Mouse (Mus musculus) megakaryocyte, embryonic 14.5 days (primary cell): ENCODE data around the gene Il21r. TPM values are rescaled to one million over a fixed set of nuclear protein-coding genes. Genes with fewer than 3 reads are reported as not detected.

Source experiments
- H3K27me3 ChIP-seq: replicated peaks from 2 replicates; pipeline ENCODE3; 2012; ENCODE audit warnings: inconsistent platforms
- H3K36me3 ChIP-seq: replicated peaks from 2 replicates; pipeline ENCODE3; 2012; ENCODE audit warnings: low read length, inconsistent platforms, mixed read lengths
- H3K4me1 ChIP-seq: 2 replicates; pipeline ENCODE4 v1.6.1; 2012; ENCODE audit warnings: inconsistent platforms
- H3K4me3 ChIP-seq: replicated peaks from 2 replicates; pipeline ENCODE3; 2012; ENCODE audit warnings: moderate library complexity, mild to moderate bottlenecking, inconsistent platforms
- H3K9me3 ChIP-seq: 2 replicates; pipeline ENCODE4 v1.6.1; 2012; ENCODE audit warnings: inconsistent platforms
- FLI1 ChIP-seq: IDR thresholded peaks from 2 replicates; pipeline ENCODE4 v1.6.1; 2012; ENCODE audit warnings: low read length, inconsistent platforms, mixed read lengths
- GATA1 ChIP-seq: IDR thresholded peaks from 3 replicates; pipeline ENCODE4 v1.6.1; 2012; ENCODE audit warnings: mixed read lengths, low read length, inconsistent platforms, borderline replicate concordance
- polyA plus RNA-seq: library from polyadenylated mRNA; stranded (reverse); fragments of >175 nt; gene quantifications from 2 replicates; pipeline ENCODE4 v1.2.3, GENCODE M21; 2012; ENCODE audit warnings: low replicate concordance; ENCODE audit not compliant: insufficient read depth

Il21r gene
- polyA plus RNA-seq, 1 experiment, result 124 TPM

DNA sequence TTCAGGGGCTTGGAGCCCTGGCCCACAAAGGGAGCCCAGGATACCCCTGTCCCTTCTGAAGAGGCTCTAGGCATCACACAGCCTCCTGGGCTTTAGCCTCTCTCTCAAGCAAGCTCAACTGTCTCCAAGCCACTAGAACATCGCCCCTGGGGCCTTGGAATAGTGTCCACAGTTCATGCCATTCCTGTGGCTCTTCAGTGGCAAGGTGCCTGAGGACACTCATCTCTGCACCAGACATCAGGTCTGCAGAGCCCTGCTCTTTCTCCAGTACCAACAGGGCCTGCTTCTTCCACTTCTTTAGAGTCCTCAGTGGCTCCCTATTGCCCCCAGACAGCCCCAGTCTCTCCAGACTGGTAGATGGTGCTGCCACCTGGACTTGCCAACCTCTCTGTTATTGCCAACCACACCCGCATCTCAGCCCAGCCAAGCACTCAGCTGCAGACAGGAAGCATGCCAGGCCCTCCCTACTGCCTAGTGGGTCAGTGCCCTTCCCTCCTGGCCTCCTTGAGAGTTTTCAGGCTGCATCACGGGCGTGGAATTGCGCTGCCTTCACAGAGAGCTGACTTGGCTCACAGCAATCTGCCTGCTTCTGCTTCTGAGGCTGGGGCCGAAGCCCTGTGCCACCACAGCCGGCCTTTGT lies 43.0 kb upstream of the Il21r start:
- H3K4me1 ChIP-seq, result peaks cover 100% of the 10 kb centered on the region
- peak overlapping the region; percentile 80 for H3K4me3 ChIP-seq
- no peaks in the 10 kb centered on the region for H3K27me3 ChIP-seq
- TF ChIP-seq GATA1 (no peak), FLI1 (no peak)
- no peaks in the 10 kb centered on the region for H3K9me3 ChIP-seq
- H3K36me3 ChIP-seq, result peaks cover 78% of the 10 kb centered on the region

DNA sequence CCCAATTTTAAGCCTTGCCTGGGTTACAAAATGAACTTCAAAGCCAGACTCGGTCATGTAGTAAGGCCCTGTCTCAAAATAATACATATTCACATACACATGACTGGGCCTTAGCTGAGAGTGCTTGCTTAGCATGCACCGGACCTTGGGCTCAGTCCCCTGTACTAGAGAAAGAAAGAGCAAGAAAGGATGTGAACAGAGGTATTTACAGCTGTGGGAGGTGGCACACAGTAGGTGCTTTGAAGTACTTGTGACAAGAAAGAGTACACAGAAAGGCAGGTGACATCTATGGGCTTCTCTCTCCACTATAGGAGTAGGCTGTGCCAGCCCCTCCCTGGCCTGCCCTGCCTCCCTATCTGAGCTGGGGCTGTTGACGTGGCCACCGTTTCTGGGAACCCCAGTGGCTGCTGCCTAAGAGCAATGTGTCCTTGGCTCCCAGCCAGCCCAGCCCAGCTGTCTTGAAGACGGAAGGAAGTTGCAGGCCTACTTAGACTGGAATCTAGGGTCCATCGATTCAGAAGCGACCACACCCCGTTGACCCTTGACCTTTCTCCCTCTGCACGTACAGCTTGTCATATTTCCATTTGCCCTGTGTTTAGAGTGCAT lies 42.0 kb upstream of the Il21r start:
- Histone ChIP-seq H3K27me3 (no peaks in the 10 kb centered on the region), H3K9me3 (no peaks in the 10 kb centered on the region), H3K4me1 (peaks cover 100% of the 10 kb centered on the region), H3K36me3 (peaks cover 87% of the 10 kb centered on the region), H3K4me3 (peak overlapping the region; percentile 77)
- TF ChIP-seq GATA1 (no peak), FLI1 (no peak)

DNA sequence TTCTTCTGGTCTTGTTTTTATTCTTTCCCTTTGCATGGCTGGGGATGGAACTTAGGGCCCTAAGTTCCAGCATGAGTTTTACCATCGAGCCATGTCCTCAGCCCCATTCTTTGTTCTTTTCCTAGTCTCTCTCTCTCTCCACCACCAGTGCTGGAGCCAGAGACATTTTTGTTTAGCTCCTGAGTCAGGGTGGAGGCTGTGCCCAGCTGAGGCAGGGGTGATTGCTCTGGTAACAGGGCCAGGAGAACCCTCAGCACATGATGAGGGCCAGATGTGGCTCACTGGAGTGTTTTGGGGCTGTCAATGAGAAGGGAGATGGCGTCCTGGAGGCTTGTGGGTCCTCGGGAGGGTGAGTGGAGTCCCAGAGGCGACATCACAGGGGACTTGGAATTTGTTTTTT lies 40.8 kb upstream of the Il21r start:
- Histone ChIP-seq H3K36me3 (peaks cover 93% of the 10 kb centered on the region), H3K9me3 (no peaks in the 10 kb centered on the region), H3K27me3 (no peaks in the 10 kb centered on the region), H3K4me3 (peak overlapping the region; percentile 11), H3K4me1 (peaks cover 100% of the 10 kb centered on the region)
- no peak for TF ChIP-seq GATA1
- no peak for TF ChIP-seq FLI1

DNA sequence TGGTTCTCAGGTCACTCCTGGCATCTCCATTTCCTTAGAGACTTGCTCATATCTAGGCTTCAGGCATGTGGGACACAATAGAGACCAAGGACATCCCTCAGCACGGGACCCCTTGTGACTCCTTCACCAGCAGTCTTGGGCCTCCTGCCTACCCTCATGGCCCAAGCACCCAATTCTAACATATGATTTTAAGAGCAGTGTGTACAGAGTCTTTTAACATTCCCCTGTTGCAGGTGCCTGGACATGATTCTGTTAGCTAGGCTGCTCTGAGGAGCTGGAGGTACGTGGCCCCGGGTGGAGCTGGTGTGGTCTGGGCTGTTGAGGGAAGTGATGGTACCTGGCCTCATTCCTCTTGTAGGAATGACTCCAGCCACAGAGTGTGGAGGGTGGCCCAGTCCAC lies 40.1 kb upstream of the Il21r start:
- H3K36me3 ChIP-seq, result peaks cover 94% of the 10 kb centered on the region
- no peaks in the 10 kb centered on the region for H3K9me3 ChIP-seq
- TF ChIP-seq GATA1 (no peak), FLI1 (no peak)
- no peak overlapping the region for H3K4me3 ChIP-seq
- peaks cover 99% of the 10 kb centered on the region for H3K4me1 ChIP-seq
- no peaks in the 10 kb centered on the region for H3K27me3 ChIP-seq

DNA sequence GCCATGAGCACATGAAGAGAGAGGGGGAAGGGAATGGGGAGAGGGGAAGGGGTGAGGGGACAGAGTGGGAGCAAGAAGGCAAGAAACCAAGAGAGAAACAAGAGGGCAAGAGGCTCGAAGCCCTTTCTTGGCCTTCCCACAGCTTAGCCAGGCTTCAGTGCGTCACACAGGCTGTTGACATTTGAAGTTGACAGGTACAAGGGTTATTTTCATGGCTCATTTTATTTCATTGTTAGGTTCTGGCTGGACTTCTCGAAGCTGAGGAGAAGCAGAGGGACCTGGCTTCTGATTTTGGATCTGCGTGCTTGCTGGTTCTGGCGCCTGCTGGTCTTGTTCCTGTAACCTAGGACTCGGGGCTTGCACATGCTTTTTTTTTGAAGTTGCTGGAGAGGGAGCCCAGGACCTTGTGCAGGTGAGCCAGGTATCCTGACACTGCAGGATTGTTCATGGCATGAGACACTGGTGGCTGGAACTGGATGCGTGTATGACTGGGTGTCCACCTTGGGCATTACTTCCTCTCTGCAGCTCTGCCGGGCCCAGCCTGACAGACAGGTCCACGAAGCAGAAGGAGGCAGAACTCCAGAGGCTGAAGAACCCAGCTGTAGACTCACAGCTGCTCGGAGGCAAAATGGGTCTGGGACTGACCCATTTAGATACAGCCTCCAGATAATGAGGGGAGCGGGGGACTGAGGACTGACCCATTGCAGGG lies 38.8 kb upstream of the Il21r start:
- peaks cover 95% of the 10 kb centered on the region for H3K36me3 ChIP-seq
- H3K9me3 ChIP-seq, result no peaks in the 10 kb centered on the region
- H3K27me3 ChIP-seq, result no peaks in the 10 kb centered on the region
- TF ChIP-seq FLI1 (no peak), GATA1 (no peak)
- H3K4me3 ChIP-seq, result no peak overlapping the region
- H3K4me1 ChIP-seq, result peaks cover 97% of the 10 kb centered on the region

DNA sequence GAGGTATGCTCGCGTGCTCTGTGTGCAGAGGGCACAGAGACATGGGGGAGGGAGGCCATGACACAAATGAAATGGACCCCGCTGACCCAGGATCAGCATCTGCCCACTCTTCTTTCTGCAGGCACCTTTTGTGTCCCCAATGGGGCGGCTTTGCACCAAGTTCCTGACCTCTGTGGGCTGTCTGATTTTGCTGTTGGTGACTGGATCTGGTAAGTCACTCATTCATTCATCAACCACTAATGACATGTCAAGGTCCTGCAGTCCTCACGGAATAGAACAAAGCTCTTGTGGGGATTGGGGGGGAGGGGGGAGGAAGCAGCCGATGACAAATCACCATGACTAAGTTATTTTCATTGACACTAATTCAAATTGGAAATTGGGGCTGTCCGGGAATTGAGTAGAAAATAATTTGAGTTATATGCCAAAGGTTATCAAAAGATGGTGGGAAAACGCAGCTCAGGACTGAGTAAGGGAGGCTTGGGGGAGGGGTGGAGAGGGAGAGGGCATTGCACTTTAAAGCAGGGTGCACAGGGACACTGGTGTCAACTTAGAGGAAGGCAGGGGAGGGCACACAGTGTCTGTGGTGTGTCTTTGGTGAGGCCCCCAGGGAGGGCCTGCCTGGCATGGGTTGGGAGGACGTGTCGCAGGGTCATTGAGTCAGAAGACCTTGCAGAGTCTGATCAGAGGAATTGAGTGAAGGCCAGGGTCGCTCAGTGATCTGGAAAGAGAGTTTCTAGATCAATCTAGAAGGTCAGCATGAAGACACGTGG lies 37.5 kb upstream of the Il21r start:
- Histone ChIP-seq H3K9me3 (no peaks in the 10 kb centered on the region), H3K4me3 (peak overlapping the region; percentile 76), H3K27me3 (no peaks in the 10 kb centered on the region), H3K4me1 (peaks cover 95% of the 10 kb centered on the region), H3K36me3 (peaks cover 95% of the 10 kb centered on the region)
- TF ChIP-seq FLI1, result no peak
- no peak for TF ChIP-seq GATA1

DNA sequence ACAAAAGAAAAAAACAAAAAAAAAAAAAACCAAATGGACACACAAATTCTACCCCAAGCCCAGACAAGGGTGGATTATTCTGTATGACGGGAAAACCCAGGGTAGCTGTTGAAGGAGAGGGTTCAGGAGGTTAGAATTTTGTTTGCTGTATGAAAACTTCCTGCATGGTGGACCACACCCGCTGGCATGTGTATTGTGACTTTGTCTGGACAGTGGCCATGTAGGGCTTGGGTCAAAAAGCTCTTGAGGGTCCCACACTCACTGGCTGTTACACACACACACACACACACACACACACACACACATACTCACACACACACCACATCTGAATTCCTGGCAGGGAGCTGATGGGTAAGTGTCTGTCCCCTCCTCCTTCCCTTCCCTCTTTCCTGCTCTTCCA lies 36.8 kb upstream of the Il21r start:
- TF ChIP-seq GATA1, result no peak
- no peak for TF ChIP-seq FLI1

DNA sequence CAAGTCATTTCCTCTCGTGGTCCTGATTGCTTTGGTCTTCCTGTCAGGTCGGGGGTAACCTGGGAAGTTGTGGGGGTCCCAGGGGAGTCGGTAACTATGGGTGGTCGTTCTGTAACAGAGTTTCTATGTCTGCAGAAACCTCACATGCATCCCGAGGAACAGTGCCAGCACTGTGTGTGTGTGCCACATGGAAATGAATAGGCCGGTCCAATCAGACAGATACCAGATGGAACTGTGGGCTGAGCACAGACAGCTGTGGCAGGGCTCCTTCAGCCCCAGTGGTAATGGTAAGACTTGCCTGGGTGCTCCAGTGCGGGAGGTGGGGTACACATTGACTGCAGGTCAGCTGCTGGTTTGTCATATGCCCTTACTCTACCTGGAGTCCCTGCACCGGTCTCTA lies 34.3 kb upstream of the Il21r start:
- Histone ChIP-seq H3K36me3 (peaks cover 97% of the 10 kb centered on the region), H3K9me3 (no peaks in the 10 kb centered on the region), H3K4me3 (no peak overlapping the region), H3K4me1 (peaks cover 78% of the 10 kb centered on the region), H3K27me3 (no peaks in the 10 kb centered on the region)
- TF ChIP-seq GATA1, result no peak
- no peak for TF ChIP-seq FLI1

More for the DNA sequence above, 36.8 kb upstream of the Il21r start:
- H3K27me3 ChIP-seq, result no peaks in the 10 kb centered on the region
- peaks cover 87% of the 10 kb centered on the region for H3K4me1 ChIP-seq
- peaks cover 95% of the 10 kb centered on the region for H3K36me3 ChIP-seq
- no peak overlapping the region for H3K4me3 ChIP-seq
- H3K9me3 ChIP-seq, result no peaks in the 10 kb centered on the region

DNA sequence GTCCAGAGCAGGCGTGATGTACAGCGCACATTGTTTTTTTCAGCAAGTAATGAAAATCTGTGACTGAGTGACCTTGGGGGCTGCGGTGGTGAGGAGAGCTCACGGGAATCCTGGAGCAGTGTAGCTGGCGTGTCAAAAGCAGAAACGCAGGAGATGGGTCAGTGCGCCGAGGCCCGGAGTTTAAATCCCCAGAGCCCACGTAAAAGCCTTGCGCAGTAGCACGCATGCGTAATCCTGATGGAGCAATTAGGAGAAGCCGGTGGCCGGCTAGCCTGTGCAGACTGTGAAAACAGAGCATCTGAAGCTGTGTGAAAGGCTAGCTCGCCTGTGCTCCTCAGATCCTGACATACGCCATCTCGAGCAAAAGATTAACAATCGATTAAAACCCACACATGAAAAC lies 31.3 kb upstream of the Il21r start:
- H3K27me3 ChIP-seq, result no peaks in the 10 kb centered on the region
- H3K4me1 ChIP-seq, result peaks cover 78% of the 10 kb centered on the region
- no peak for TF ChIP-seq FLI1
- TF ChIP-seq GATA1, result no peak
- peaks cover 100% of the 10 kb centered on the region for H3K36me3 ChIP-seq
- H3K9me3 ChIP-seq, result no peaks in the 10 kb centered on the region
- no peak overlapping the region for H3K4me3 ChIP-seq
